Comparison of ENCODE assay signal across 10 mouse cellular contexts in genomic region chr17:5001531-5002131, GRCm38 (mm10). TPM values are rescaled to one million over a fixed set of nuclear protein-coding genes. Genes with fewer than 3 reads are reported as not detected.
A peak's percentile ranks its signal among the peaks of the same experiment; 100 is the strongest.
DNase-seq lines count a peak whose midpoint lies in the region; ATAC-seq and TF ChIP-seq lines count a peak whose summit lies in the region.
"Had no signal": no experiment of that assay in that cellular context is flagged by ENCODE, and none has a peak within 500 bp of the region (broad histone marks: within the 10 kb centered on the region; RNA-seq: fewer than 3 reads in every experiment).

No protein-coding gene starts in this region.

- H3K4me2 ChIP-seq in lung, embryonic 14.5 days, result 0 out of 2 replicates have a peak overlapping the region, but pooled peaks have one; percentile 0
- H3K4me2 ChIP-seq: limb, embryonic 15.5 days had no signal

- H3K9me3 ChIP-seq in lung, embryonic 14.5 days (ENCODE audit: low read depth, low read length), result no peaks in the 10 kb centered on the region
- H3K9me3 ChIP-seq: limb, embryonic 15.5 days had no signal

- peaks cover 45% of the 10 kb centered on the region for H3K4me1 ChIP-seq in lung, embryonic 14.5 days (ENCODE audit: insufficient read depth)
- peaks cover 19% of the 10 kb centered on the region for H3K4me1 ChIP-seq in lung, adult 2 months (ENCODE audit: control insufficient read depth, insufficient read depth, low read length)

- DNase-seq in gastrocnemius, adult 18-20 months (ENCODE audit: low spot score), result peak; percentile 23
- DNase-seq in gastrocnemius, adult 8-10 months (ENCODE audit: low spot score in 2 of 2), result no peak
- peak; percentile 81 for DNase-seq in lung, embryonic 14.5 days
- DNase-seq in lung, adult 2 months, result no peak
- peak; percentile 44 for DNase-seq in adrenal gland, postnatal 25 days
- peak; percentile 51 for DNase-seq in lung, postnatal 14 days
- no peak for DNase-seq in cerebellum, adult 11-12 months
- DNase-seq in right cerebral cortex, postnatal 36 days (ENCODE audit: low spot score in 2 of 2), result no peak
- DNase-seq: thymus, adult 18-20 months had no signal

- 26% methylated on average over 9 of the region's 9 CpGs for WGBS in lung, embryonic 14.5 days
- WGBS in lung, adult 2 months, result 24% methylated on average over 9 of the region's 9 CpGs

- H3K27ac ChIP-seq in lung, embryonic 14.5 days (ENCODE audit: low read depth), result no peak overlapping the region
- H3K27ac ChIP-seq: limb, embryonic 15.5 days had no signal

- ATAC-seq in lung, embryonic 14.5 days (ENCODE audit: insufficient read depth), result no peak

- no peaks in the 10 kb centered on the region for H3K27me3 ChIP-seq in lung, embryonic 14.5 days (ENCODE audit: insufficient read depth, low read length)
- H3K27me3 ChIP-seq: limb, embryonic 15.5 days had no signal

- TF ChIP-seq POLR2A in lung, adult 2 months (IDR thresholded peaks at IDR 0.05; ENCODE audit: borderline replicate concordance, extremely low read depth, low read depth, low read length), result no peak

- no peak overlapping the region for H3K4me3 ChIP-seq in lung, embryonic 14.5 days (ENCODE audit: low read depth, low read length)
- H3K4me3 ChIP-seq in lung, adult 2 months (replicated peaks; ENCODE audit: extremely low read depth, low read depth, low read length), result no peak overlapping the region
- H3K4me3 ChIP-seq: limb, embryonic 15.5 days had no signal

- no peak for TF ChIP-seq CTCF in lung, embryonic 14.5 days (IDR thresholded peaks at IDR 0.05; ENCODE audit: low read depth)
- no peak for TF ChIP-seq CTCF in lung, adult 2 months (IDR thresholded peaks at IDR 0.05; ENCODE audit: insufficient read depth, low read length)

- no peak overlapping the region for H3K9ac ChIP-seq in lung, embryonic 14.5 days
- H3K9ac ChIP-seq: limb, embryonic 15.5 days had no signal

- H3K36me3 ChIP-seq in lung, embryonic 14.5 days (ENCODE audit: insufficient read depth), result no peaks in the 10 kb centered on the region
- H3K36me3 ChIP-seq: limb, embryonic 15.5 days had no signal

RNA-seq across cellular contexts. Expression of gene Arid1b, which starts 7.5 kb away (rescaled TPM):
- 10 to 100 TPM; 35.4 to 37.0 TPM for total RNA-seq in gastrocnemius, adult 18-20 months (2021)
- 10 to 100 TPM; 30.8 to 35.6 (median 33.9) TPM for total RNA-seq in gastrocnemius, adult 8-10 months (2022)
- polyA plus RNA-seq in lung, embryonic 14.5 days (2014; fragmentation: Nextera tagmentation; extraction: Ambion mirVana), result 17.3 and 17.4 TPM in 2 replicates
- 60.1 and 60.4 TPM in 2 replicates for polyA plus RNA-seq in lung, adult 2 months (2012; rRNA removed)
- total RNA-seq in adrenal gland, postnatal 25 days (2021), result 85.8 and 86.1 TPM in 2 replicates

Comparison
In these comparisons a context has a peak if more than half of its experiments do, and no peak if none do; other contexts are left out.
1. DNase-seq: peak in gastrocnemius, adult 18-20 months (single experiment), lung, embryonic 14.5 days (single experiment), adrenal gland, postnatal 25 days (single experiment) and lung, postnatal 14 days (single experiment); none in gastrocnemius, adult 8-10 months (0 of 2), lung, adult 2 months (single experiment), cerebellum, adult 11-12 months (single experiment) and right cerebral cortex, postnatal 36 days (0 of 2).